Mouse (Mus musculus) intestine, postnatal 0 days (tissue): ENCODE measurements around the gene Ccdc151. TPM values are rescaled to one million over a fixed set of nuclear protein-coding genes. Genes with fewer than 3 reads are reported as not detected.

ENCODE experiments used
- ATAC-seq: fragments of 200-750 bp; cut with Nextera tagmentation; 2 replicates; pipeline ENCODE4 v1.8.0; 2017; ENCODE audit warnings: mild to moderate bottlenecking, moderate TSS enrichment, moderate library complexity
- H3K27ac ChIP-seq: fragments of 300-500 bp; sonication (generic); 2 replicates; pipeline ENCODE4 v1.5.1; 2014; ENCODE audit warnings: mild to moderate bottlenecking, low read depth, low read length, moderate library complexity
- H3K27me3 ChIP-seq: fragments of 300-500 bp; sonication (generic); replicated peaks from 2 replicates; pipeline ENCODE4 v1.6.1; 2014; ENCODE audit warnings: low read length, mixed read lengths; ENCODE audit not compliant: control insufficient read depth, insufficient read depth
- H3K36me3 ChIP-seq: fragments of 300-500 bp; sonication (generic); 2 replicates; pipeline ENCODE4 v1.6.1; 2014; ENCODE audit warnings: mild to moderate bottlenecking, moderate library complexity; ENCODE audit not compliant: control insufficient read depth, insufficient read depth
- H3K4me1 ChIP-seq: fragments of 300-500 bp; sonication (generic); replicated peaks from 2 replicates; pipeline ENCODE4 v1.6.1; 2014; ENCODE audit warnings: antibody characterized with exemption, low read length, mixed read lengths; ENCODE audit not compliant: control insufficient read depth, insufficient read depth
- H3K4me2 ChIP-seq: fragments of 300-500 bp; sonication (generic); replicated peaks from 2 replicates; pipeline ENCODE4 v1.6.1; 2014; ENCODE audit warnings: low read depth, mild to moderate bottlenecking, moderate library complexity
- H3K4me3 ChIP-seq: fragments of 300-500 bp; sonication (generic); 2 replicates; pipeline ENCODE4 v1.5.1; 2014; ENCODE audit warnings: low read depth, low read length
- H3K9ac ChIP-seq: fragments of 300-500 bp; sonication (generic); 2 replicates; pipeline ENCODE4 v1.6.1; 2014; ENCODE audit warnings: mild to moderate bottlenecking, low read depth, low read length
- H3K9me3 ChIP-seq: fragments of 300-500 bp; sonication (generic); 2 replicates; pipeline ENCODE4 v1.6.1; 2016; ENCODE audit warnings: mixed run types; ENCODE audit not compliant: control insufficient read depth
- CTCF ChIP-seq: sonication (generic); IDR thresholded peaks from 2 replicates; pipeline ENCODE4 v1.5.1; 2016; ENCODE audit warnings: low read depth, mild to moderate bottlenecking, control low read depth, antibody characterized with exemption, moderate library complexity
- WGBS: fragments of 180-500 bp; shearing (Covaris S2); extraction: QIAGEN DNeasy Blood & Tissue Kit; methylation state at CpG from one replicate; pipeline ENCODE4 v1.1.7; 2014; 5-methylcytosine and 5-hydroxymethylcytosine counted together
- polyA plus RNA-seq: library from polyadenylated mRNA; unstranded; fragments of >200 nt; fragmentation: Nextera tagmentation; extraction: Ambion mirVana; gene quantifications from 2 replicates; pipeline ENCODE4 v1.2.1, GENCODE M21; 2015

Ccdc151 gene
- polyA plus RNA-seq, 1 experiment from 2014 or later: 0.35 TPM

GRCm38 (mm10) chr9:22028467-22028866, 26.0 kb upstream of the Ccdc151 start:
- Histone ChIP-seq H3K4me3 (no peak overlapping the region), H3K9me3 (no peaks in the 10 kb centered on the region), H3K4me2 (no peak overlapping the region), H3K9ac (no peak overlapping the region), H3K36me3 (no peaks in the 10 kb centered on the region), H3K4me1 (no peaks in the 10 kb centered on the region), H3K27ac (no peak overlapping the region), H3K27me3 (no peaks in the 10 kb centered on the region)
- no peak for ATAC-seq
- TF ChIP-seq CTCF: no peak
- 33% methylated on average over 7 of the region's 7 CpGs for WGBS

DNA sequence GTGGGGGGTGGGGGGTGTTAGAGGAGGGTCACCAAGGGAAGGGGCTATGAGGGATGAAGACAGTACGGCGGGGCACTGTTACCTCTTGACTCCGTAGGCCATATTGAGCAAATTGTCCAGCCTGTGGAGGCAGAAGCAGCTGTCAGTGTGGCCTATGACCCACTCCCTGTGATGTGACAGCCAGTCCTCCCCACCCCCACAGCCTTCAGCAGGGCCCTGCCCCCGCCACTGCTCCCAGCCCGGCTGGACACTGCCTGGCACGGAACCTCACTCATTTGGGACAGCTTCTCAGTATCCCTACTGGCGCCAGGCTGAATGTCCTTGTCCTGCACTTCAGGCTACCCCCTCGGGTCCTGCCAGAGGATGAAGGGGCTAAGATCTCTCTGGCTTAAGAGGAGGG, 22.2 kb upstream of the Ccdc151 start:
- no peak for ATAC-seq
- no peak overlapping the region for H3K27ac ChIP-seq
- H3K4me1 ChIP-seq: no peaks in the 10 kb centered on the region
- H3K4me2 ChIP-seq: no peak overlapping the region
- no peak overlapping the region for H3K9ac ChIP-seq
- 61% methylated on average over 8 of the region's 8 CpGs for WGBS
- H3K4me3 ChIP-seq: no peak overlapping the region
- H3K27me3 ChIP-seq: no peaks in the 10 kb centered on the region
- no peaks in the 10 kb centered on the region for H3K36me3 ChIP-seq
- H3K9me3 ChIP-seq: no peaks in the 10 kb centered on the region
- no peak for TF ChIP-seq CTCF

GRCm38 (mm10) chr9:22017208-22017825, 14.9 kb upstream of the Ccdc151 start:
- no peak for ATAC-seq
- H3K4me2 ChIP-seq: no peak overlapping the region
- no peaks in the 10 kb centered on the region for H3K4me1 ChIP-seq
- WGBS: 79% methylated on average over 7 of the region's 7 CpGs
- peaks cover 20% of the 10 kb centered on the region for H3K36me3 ChIP-seq
- H3K4me3 ChIP-seq: no peak overlapping the region
- H3K9me3 ChIP-seq: no peaks in the 10 kb centered on the region
- H3K27ac ChIP-seq: no peak overlapping the region
- no peaks in the 10 kb centered on the region for H3K27me3 ChIP-seq
- H3K9ac ChIP-seq: no peak overlapping the region
- no peak for TF ChIP-seq CTCF

- 77% methylated on average over 10 of the region's 10 CpGs for WGBS
- H3K27ac ChIP-seq: no peak overlapping the region
- peaks cover 31% of the 10 kb centered on the region for H3K36me3 ChIP-seq
- H3K4me2 ChIP-seq: no peak overlapping the region
- H3K4me3 ChIP-seq: no peak overlapping the region
- H3K27me3 ChIP-seq: no peaks in the 10 kb centered on the region
- TF ChIP-seq CTCF: no peak
- no peaks in the 10 kb centered on the region for H3K9me3 ChIP-seq
- ATAC-seq: no peak
- no peaks in the 10 kb centered on the region for H3K4me1 ChIP-seq
- no peak overlapping the region for H3K9ac ChIP-seq
These were observed 13.8 kb upstream of the Ccdc151 start for GRCm38 (mm10) chr9:22016245-22016644.

DNA sequence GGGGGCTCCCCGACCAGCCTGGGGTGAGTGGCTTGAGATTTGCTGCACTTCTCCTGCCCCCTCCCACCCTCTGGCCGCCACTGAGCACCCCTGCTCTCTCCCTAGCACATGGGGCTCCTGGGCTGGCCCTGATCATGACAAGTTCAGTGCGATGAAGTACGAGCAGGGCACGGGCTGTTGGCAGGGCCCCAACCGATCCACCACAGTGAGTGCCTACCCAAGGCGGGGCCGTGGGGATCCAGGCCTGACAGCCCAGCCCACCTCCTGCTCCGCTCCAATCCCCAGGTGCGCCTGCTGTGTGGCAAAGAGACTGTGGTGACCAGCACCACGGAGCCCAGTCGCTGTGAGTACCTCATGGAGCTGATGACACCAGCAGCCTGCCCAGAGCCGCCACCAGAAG, 10.3 kb upstream of the Ccdc151 start:
- ATAC-seq: no peak

DNA sequence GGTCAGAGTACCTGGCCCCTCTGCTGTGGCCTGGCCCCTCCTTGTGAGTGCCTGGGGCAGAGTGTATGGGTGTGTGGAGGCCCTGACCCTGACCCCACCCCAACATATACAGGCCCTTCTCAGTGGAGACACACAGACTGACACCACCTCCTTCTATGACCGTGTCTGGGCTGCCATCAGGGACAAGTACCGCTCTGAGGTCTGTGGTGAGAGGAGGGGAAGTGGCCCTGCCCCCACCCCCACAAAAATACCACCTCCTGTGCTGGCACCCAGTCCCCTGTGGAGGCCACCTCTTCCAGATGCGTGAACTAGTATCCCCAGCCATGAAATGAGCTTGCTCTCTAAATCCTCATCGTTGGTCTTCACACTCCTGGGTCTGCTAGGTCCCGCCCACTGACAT, 8.6 kb upstream of the Ccdc151 start:
- Histone ChIP-seq H3K36me3 (peaks cover 77% of the 10 kb centered on the region), H3K9me3 (no peaks in the 10 kb centered on the region), H3K9ac (no peak overlapping the region), H3K27ac (no peak overlapping the region), H3K4me2 (no peak overlapping the region), H3K4me1 (no peaks in the 10 kb centered on the region), H3K4me3 (no peak overlapping the region), H3K27me3 (no peaks in the 10 kb centered on the region)
- TF ChIP-seq CTCF: no peak
- WGBS: 86% methylated on average over 5 of the region's 5 CpGs
- no peak for ATAC-seq

More for the DNA sequence above, 10.3 kb upstream of the Ccdc151 start:
- Histone ChIP-seq H3K9ac (no peak overlapping the region), H3K36me3 (peaks cover 66% of the 10 kb centered on the region), H3K9me3 (no peaks in the 10 kb centered on the region), H3K4me2 (no peak overlapping the region), H3K4me3 (no peak overlapping the region), H3K27ac (no peak overlapping the region), H3K4me1 (no peaks in the 10 kb centered on the region), H3K27me3 (no peaks in the 10 kb centered on the region)
- WGBS: 92% methylated on average over 13 of the region's 13 CpGs
- no peak for TF ChIP-seq CTCF

DNA sequence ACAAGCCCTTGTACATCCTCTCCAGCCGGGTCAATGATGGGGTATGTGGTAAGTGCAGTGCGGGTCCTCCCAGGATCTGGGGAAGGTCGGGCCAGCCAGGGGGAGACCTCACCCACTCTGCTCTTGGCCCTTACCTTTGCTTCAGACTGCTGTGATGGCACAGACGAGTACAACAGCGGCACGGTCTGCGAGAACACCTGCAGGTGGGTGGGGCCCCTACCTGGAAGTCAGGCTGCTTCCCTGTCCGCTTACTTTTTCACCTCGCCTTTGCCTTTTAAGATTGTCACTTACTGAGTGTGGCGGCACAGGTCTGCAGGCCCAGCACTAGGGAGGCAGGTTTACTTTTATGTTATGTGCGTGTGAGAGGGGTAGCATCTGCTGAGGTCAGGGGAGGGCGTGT, 2.1 kb upstream of the Ccdc151 start:
- ATAC-seq: no peak
- Histone ChIP-seq H3K4me1 (peaks cover 4% of the 10 kb centered on the region), H3K4me3 (0 out of 2 replicates have a peak overlapping the region, but pooled peaks have one; percentile 70), H3K27me3 (no peaks in the 10 kb centered on the region), H3K9me3 (no peaks in the 10 kb centered on the region), H3K4me2 (peak overlapping the region; percentile 80), H3K36me3 (peaks cover 49% of the 10 kb centered on the region), H3K9ac (no peak overlapping the region), H3K27ac (no peak overlapping the region; the same call in 1 of the 2 replicates)
- no peak for TF ChIP-seq CTCF
- WGBS: 67% methylated on average over 12 of the region's 12 CpGs
